Mouse (Mus musculus): ENCODE results near the gene Vmn1r72. TPM values are rescaled to one million over a fixed set of nuclear protein-coding genes. Genes with fewer than 3 reads are reported as not detected.

Vmn1r72 gene
- polyA plus RNA-seq (2015; fragmentation: Illumina TruSeq; extraction: RNeasy Lipid Tissue Mini Kit (QIAGEN cat#74804); ENCODE audit: low read depth, low replicate concordance) = not detected

GRCm38 (mm10) chr7:11680047-11680446, at the start of gene Vmn1r72:
TSS of gene Vmn1r72 (minus strand) at chr7:11680147.

Other genes starting within 250 kb of the Vmn1r72 start
- not detected for gene Zscan4-ps2, start 165.8 kb downstream of the Vmn1r72 start, polyA plus RNA-seq (2015; fragmentation: Illumina TruSeq; extraction: RNeasy Lipid Tissue Mini Kit (QIAGEN cat#74804); ENCODE audit: low read depth, low replicate concordance)
- not detected for gene Zscan4-ps3, start 70.8 kb downstream of the Vmn1r72 start, polyA plus RNA-seq (2015; fragmentation: Illumina TruSeq; extraction: RNeasy Lipid Tissue Mini Kit (QIAGEN cat#74804); ENCODE audit: low read depth, low replicate concordance)
- gene Vmn1r73, start 50.1 kb upstream of the Vmn1r72 start, polyA plus RNA-seq (2015; fragmentation: Illumina TruSeq; extraction: RNeasy Lipid Tissue Mini Kit (QIAGEN cat#74804); ENCODE audit: low read depth, low replicate concordance) = not detected
- not detected for gene Vmn1r74, start 153.8 kb upstream of the Vmn1r72 start, polyA plus RNA-seq (2015; fragmentation: Illumina TruSeq; extraction: RNeasy Lipid Tissue Mini Kit (QIAGEN cat#74804); ENCODE audit: low read depth, low replicate concordance)
- gene Vmn1r75, start 194.5 kb upstream of the Vmn1r72 start, polyA plus RNA-seq (2015; fragmentation: Illumina TruSeq; extraction: RNeasy Lipid Tissue Mini Kit (QIAGEN cat#74804); ENCODE audit: low read depth, low replicate concordance) = not detected

All from brain, adult 10 weeks (tissue).